Mouse (Mus musculus) left cerebral cortex, postnatal 14 days (tissue): ENCODE measurements around the gene Scgb1b30. TPM values are rescaled to one million over a fixed set of nuclear protein-coding genes. Genes with fewer than 3 reads are reported as not detected.

Experiments
- total RNA-seq, 2 experiments: library from RNA; stranded (reverse); gene quantifications; 2 replicates each; pipeline ENCODE4 v1.2.3; 2021

Scgb1b30 gene
- total RNA-seq, 2 experiments from 2014 or later = not detected

Other genes with a start within 250 kb of the Scgb1b30 start
- gene Scgb2b26, start 150.4 kb upstream of the Scgb1b30 start, total RNA-seq = not detected
- not detected for gene Scgb2b27, start 81.5 kb upstream of the Scgb1b30 start, total RNA-seq
- not detected for gene Scgb1b27, start 73.9 kb upstream of the Scgb1b30 start, total RNA-seq
- gene Wtip, start 37.8 kb downstream of the Scgb1b30 start, total RNA-seq = 10 to 100 TPM; 10.2 to 12.1 TPM
- gene Uba2, start 74.2 kb downstream of the Scgb1b30 start, total RNA-seq = 10 to 100 TPM; 81.0 to 81.1 TPM
- gene Pdcd2l, start 101.2 kb downstream of the Scgb1b30 start, total RNA-seq = 10 to 100 TPM; 22.8 to 25.4 TPM
- gene Gpi1, start 134.9 kb downstream of the Scgb1b30 start, total RNA-seq = 100 to 1,000 TPM; 676 to 689 TPM
- not detected for gene Gm6096, start 155.6 kb downstream of the Scgb1b30 start, total RNA-seq
- 10 to 100 TPM; 40.2 to 49.3 TPM for gene 4931406P16Rik, start 218.1 kb downstream of the Scgb1b30 start, total RNA-seq